Mouse (Mus musculus) brain, embryonic 18.5 days (tissue): ENCODE results near the gene Nrde2.
A peak's percentile ranks its signal among the peaks of the same experiment; 100 is the strongest.

Experiments used
- DNase-seq: peaks from one replicate; pipeline ENCODE4 v3.0.0-alpha.2; 2012; ENCODE audit warnings: low read depth, low spot score

Nrde2 gene

DNA sequence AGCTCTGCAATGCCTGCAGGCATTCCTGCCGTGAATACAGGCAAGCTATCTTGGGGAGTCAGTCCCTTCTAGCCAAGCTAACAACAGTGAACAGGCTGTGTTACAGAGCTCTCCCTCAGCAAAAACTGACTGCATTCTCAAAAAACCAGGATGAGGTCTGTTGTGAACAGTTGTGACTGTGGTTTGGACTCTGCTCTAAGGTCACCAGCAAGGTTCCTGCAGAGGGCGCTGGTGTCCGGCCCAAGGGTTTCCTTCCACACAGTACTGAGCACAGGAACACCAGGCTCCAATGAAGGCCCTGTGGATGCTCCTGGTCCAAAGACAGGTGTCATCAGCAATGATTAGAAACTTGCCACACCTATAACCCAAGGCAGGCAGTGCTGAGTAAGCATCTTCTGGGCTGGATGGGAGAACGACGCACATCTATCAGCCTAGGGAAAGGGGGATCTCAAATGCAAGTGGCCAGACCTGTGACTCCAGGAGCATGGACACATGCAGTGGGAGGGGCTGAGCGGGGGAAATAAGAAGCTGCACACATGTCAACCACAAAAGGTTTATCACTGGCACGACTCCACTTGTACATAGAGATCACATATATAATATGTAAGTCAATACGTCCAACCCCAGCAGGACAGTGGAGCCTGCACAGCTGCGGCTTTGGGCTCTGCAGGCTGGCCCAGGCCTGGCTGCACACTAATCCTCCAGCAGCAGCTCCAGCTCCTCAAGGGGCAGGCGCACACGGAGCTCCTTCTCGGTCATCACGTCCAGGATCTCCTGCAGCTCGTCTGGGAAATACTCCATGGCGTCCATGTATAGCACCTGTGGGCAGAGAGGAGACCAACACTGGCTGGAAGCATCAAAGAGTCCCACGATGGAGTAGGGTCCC, 34.3 kb downstream of the Nrde2 start:
- no peak for DNase-seq

- DNase-seq: no peak
Observed at GRCm38 (mm10) chr12:100123476-100123875, 36.0 kb downstream of the Nrde2 start.

DNA sequence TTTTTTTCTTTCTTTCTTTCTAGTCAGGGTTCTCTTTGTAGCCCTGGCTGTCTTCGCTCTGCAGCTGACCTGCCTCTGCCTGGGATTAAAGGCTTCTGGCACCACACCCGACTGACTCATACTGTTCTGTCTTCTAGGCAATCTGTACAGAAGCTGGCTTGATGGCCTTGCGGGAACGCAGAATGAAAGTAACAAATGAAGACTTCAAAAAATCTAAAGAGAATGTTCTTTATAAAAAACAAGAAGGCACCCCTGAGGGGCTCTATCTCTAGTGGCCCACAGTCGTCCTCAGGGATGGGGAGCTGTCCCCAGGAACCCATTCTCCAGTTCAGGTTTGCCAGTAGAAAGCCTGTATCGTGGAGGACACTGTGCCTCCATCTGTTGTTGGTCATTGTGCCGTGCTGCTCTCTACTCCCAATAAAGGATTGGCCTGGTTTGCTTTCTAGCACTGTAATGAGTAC, 36.5 kb downstream of the Nrde2 start:
- DNase-seq: no peak

DNA sequence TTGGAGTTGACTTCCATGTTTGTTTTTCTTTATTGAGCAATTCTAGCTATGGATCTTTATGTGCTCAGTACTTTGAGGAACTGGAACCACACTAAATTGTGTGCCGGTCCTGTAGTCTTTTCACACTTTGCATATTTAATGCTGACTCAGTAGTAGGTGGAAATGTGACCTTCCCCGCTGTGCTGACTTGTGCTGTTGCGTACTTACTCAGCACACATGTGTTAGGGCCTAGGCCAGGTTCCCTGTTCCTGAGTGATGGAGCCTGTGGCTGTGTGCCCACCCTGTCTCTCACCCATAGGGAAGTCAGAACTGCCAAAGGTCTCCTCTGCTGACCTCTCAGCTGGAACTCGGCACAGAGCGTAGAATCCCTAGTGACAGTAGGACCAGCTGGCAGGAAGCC, 43.5 kb downstream of the Nrde2 start:
- DNase-seq: no peak

GRCm38 (mm10) chr12:100109986-100110696, 49.3 kb downstream of the Nrde2 start, which contains the start of gene Psmc1:
Gene Psmc1 (plus strand): TSS chr12:100110154.
- DNase-seq: peak; percentile 84

- DNase-seq: no peak
Observed at GRCm38 (mm10) chr12:100107436-100107835, 52.0 kb downstream of the Nrde2 start.

DNA sequence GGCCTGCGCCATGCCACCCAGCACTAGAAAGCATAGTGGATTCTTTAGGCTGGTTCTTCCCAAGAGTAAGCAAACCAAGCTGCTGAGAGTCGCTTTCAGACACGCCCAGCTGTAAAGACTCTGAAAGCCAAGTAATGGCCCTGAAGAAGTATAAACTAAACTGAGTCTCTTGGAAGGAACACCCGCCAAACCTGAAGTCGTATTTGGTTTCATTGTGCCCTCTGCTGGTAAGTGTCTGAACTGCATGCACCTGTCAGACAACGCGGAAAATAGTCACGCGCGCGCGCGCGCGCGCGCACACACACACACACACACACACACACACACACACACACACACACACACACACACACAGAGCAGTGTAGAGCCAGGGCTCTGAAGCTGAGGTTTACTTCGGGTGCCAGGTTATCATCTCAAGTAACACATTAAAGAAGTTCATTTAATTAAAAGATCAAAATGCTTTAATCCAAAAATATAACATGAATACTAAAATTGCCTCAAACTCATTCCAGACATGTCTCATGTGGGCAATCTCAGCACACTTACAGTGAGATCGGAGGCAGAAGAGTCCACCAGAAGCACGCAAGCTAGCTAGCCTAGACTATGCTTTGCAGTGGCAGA, 53.1 kb downstream of the Nrde2 start:
- DNase-seq: peak; percentile 60

DNA sequence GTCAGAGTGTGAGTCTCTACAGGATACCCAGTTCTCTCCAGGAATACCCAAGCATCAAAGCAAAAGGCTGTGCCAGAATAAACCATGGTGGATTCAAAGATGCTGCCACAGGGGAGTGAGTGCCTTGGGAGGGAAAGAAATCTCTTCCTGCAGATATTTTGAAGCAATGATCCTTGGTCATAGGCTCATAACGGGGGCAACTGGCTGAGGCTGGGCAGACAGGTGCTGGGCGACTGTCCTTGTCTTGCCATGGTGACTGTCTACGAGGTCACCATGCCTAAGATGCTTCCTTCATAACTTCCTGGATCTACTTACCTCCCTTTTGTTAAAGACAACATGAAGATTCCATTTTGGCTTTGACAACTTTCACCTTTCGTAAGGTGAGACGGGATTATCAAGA, 54.9 kb downstream of the Nrde2 start:
- DNase-seq: no peak

GRCm38 (mm10) chr12:100101651-100102050, 57.8 kb downstream of the Nrde2 start:
- DNase-seq: no peak

- DNase-seq: no peak
Observed at GRCm38 (mm10) chr12:100100707-100101030, 58.8 kb downstream of the Nrde2 start.

GRCm38 (mm10) chr12:100099971-100100706, 59.3 kb downstream of the Nrde2 start:
- no peak for DNase-seq

GRCm38 (mm10) chr12:100093046-100093445, 66.4 kb downstream of the Nrde2 start:
- no peak for DNase-seq

- DNase-seq: no peak
Observed at GRCm38 (mm10) chr12:100090750-100091149, 68.7 kb downstream of the Nrde2 start.

DNA sequence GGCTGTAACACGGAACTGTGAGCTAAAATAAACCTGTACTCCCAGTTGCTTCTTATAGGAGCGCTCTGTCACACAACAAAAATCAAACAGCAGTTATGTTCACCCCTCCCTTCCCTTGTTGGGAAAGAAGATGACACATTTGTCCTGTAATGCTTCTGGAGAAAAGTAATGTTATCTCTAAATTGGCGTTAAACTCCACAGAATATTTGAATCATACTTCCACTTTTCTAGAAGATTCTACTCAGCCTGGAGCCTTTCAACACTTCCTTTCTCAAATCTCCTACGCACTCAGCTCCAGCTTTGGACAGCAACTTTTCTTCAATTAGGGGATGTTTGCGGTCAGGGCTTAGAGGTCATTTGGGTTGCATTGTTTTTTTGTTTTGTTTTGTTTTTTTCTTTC, 70.2 kb downstream of the Nrde2 start:
- DNase-seq: no peak

GRCm38 (mm10) chr12:100088026-100088425, 71.4 kb downstream of the Nrde2 start:
- no peak for DNase-seq

- no peak for DNase-seq
Observed at GRCm38 (mm10) chr12:100079636-100080286, 79.7 kb downstream of the Nrde2 start.

DNA sequence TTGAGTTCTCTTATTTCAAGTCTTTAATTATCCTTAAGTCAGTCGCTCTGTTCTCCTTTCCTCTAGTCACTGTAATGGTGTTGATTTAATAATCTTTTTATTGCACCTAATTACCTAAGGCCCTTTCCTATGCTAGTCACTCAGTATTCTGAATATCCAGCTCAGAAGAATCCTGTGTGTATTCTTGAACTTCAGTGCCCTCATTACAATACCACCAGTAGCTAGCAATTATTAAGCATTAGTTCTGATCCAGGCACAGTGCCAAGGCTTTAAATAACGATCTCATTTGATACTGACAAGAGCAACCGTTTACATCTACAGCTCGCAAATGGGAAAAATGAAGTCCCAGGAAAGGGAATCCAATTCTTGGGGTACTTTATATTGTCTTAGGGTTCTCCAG, 83.7 kb downstream of the Nrde2 start:
- no peak for DNase-seq
